ENCODE assay signal across 8 mouse cellular contexts in genomic region chr11:45881683-45882068, GRCm38 (mm10). TPM values are rescaled to one million over a fixed set of nuclear protein-coding genes. Genes with fewer than 3 reads are reported as not detected.
DNase-seq lines count a peak whose midpoint lies in the region; ATAC-seq lines count a peak whose summit lies in the region.

No protein-coding gene starts in this region.

- WGBS in midbrain, embryonic 11.5 days = 65% methylated on average over 5 of the region's 5 CpGs
- 81% methylated on average over 5 of the region's 5 CpGs for WGBS in midbrain, embryonic 10.5 days
- WGBS in limb, embryonic 11.5 days = 59% methylated on average over 5 of the region's 5 CpGs
- 35% methylated on average over 5 of the region's 5 CpGs for WGBS in stomach, embryonic 15.5 days

- H3K9ac ChIP-seq in midbrain, embryonic 11.5 days (ENCODE audit: low read length) = no peak overlapping the region
- H3K9ac ChIP-seq in limb, embryonic 11.5 days (ENCODE audit: low read length) = no peak overlapping the region
- H3K9ac ChIP-seq in stomach, embryonic 15.5 days = no peak overlapping the region

- peak; percentile 40 for DNase-seq in heart, adult 11 months
- DNase-seq in heart, postnatal 14 days = no peak
- no peak for DNase-seq in midbrain, embryonic 11.5 days (ENCODE audit: low spot score, missing footprints)
- DNase-seq in midbrain, embryonic 10.5 days (ENCODE audit: low spot score) = no peak
- DNase-seq in limb, embryonic 11.5 days (ENCODE audit: low spot score) = peak; percentile 43
- DNase-seq in left cerebral cortex, postnatal 14 days (ENCODE audit: low spot score in 2 of 2) = no peak
- no peak for DNase-seq in layer of hippocampus, adult 11-12 months (ENCODE audit: low spot score)

- no peaks in the 10 kb centered on the region for H3K9me3 ChIP-seq in midbrain, embryonic 11.5 days (ENCODE audit: control insufficient read depth, low read length)
- H3K9me3 ChIP-seq in midbrain, embryonic 10.5 days (replicated peaks) = no peaks in the 10 kb centered on the region
- no peaks in the 10 kb centered on the region for H3K9me3 ChIP-seq in limb, embryonic 11.5 days (ENCODE audit: control insufficient read depth, low read length)
- no peaks in the 10 kb centered on the region for H3K9me3 ChIP-seq in stomach, embryonic 15.5 days

- intact Hi-C loops in heart, postnatal 14 days (cut with DNase I) = loop anchor here (1.0 to 10.0 kb wide), 6 partner anchors 86 to 1294 kb away; partner anchors contain the start of gene Ebf1
- intact Hi-C loops in left cerebral cortex, postnatal 14 days (cut with DNase I) = loop anchor here (10.0 kb wide), 2 partner anchors 87 to 127 kb away; no protein-coding TSS in a partner anchor

- no peaks in the 10 kb centered on the region for H3K27me3 ChIP-seq in midbrain, embryonic 11.5 days (ENCODE audit: control insufficient read depth, insufficient read depth, low read length)
- H3K27me3 ChIP-seq in midbrain, embryonic 10.5 days (ENCODE audit: low read depth, poor library complexity, severe bottlenecking) = no peaks in the 10 kb centered on the region
- no peaks in the 10 kb centered on the region for H3K27me3 ChIP-seq in limb, embryonic 11.5 days (ENCODE audit: control insufficient read depth, insufficient read depth, low read length)
- no peaks in the 10 kb centered on the region for H3K27me3 ChIP-seq in stomach, embryonic 15.5 days (replicated peaks)

- H3K4me2 ChIP-seq in midbrain, embryonic 11.5 days = no peak overlapping the region
- H3K4me2 ChIP-seq in limb, embryonic 11.5 days (ENCODE audit: low read depth, severe bottlenecking) = no peak overlapping the region
- H3K4me2 ChIP-seq in stomach, embryonic 15.5 days = no peak overlapping the region

- no peak overlapping the region for H3K27ac ChIP-seq in midbrain, embryonic 11.5 days (ENCODE audit: low read depth, low read length)
- no peak overlapping the region for H3K27ac ChIP-seq in midbrain, embryonic 10.5 days (replicated peaks)
- H3K27ac ChIP-seq in limb, embryonic 11.5 days (replicated peaks; ENCODE audit: low read depth, low read length) = no peak overlapping the region; the same call in 1 of the 2 replicates
- peak overlapping the region; percentile 40; the same call in 1 of the 2 replicates for H3K27ac ChIP-seq in stomach, embryonic 15.5 days

- H3K4me1 ChIP-seq in midbrain, embryonic 11.5 days (ENCODE audit: control insufficient read depth, insufficient read depth, low read length) = peaks cover 5% of the 10 kb centered on the region
- H3K4me1 ChIP-seq in midbrain, embryonic 10.5 days = peaks cover 14% of the 10 kb centered on the region
- H3K4me1 ChIP-seq in limb, embryonic 11.5 days (ENCODE audit: control insufficient read depth, insufficient read depth, low read length) = no peaks in the 10 kb centered on the region; the same call in 1 of the 2 replicates
- H3K4me1 ChIP-seq in stomach, embryonic 15.5 days = peaks cover 14% of the 10 kb centered on the region; the same call in 1 of the 2 replicates

- H3K36me3 ChIP-seq in midbrain, embryonic 11.5 days (ENCODE audit: control insufficient read depth, insufficient read depth, low read length) = no peaks in the 10 kb centered on the region
- H3K36me3 ChIP-seq in midbrain, embryonic 10.5 days = peaks cover 22% of the 10 kb centered on the region
- no peaks in the 10 kb centered on the region; the same call in 1 of the 2 replicates for H3K36me3 ChIP-seq in limb, embryonic 11.5 days (ENCODE audit: control insufficient read depth, insufficient read depth, low read length)
- H3K36me3 ChIP-seq in stomach, embryonic 15.5 days = no peaks in the 10 kb centered on the region; the same call in 1 of the 2 replicates

- peak; percentile 62; the same call in 1 of the 2 replicates for ATAC-seq in midbrain, embryonic 11.5 days (ENCODE audit: low FRiP score)
- ATAC-seq in limb, embryonic 11.5 days (ENCODE audit: insufficient number of reproducible peaks, low FRiP score, low TSS enrichment, low read depth) = no peak
- ATAC-seq in stomach, embryonic 15.5 days (ENCODE audit: insufficient read depth, low FRiP score, low read depth) = no peak

- no peak overlapping the region for H3K4me3 ChIP-seq in midbrain, embryonic 11.5 days (ENCODE audit: low read depth, low read length)
- no peak overlapping the region for H3K4me3 ChIP-seq in midbrain, embryonic 10.5 days
- no peak overlapping the region for H3K4me3 ChIP-seq in limb, embryonic 11.5 days (ENCODE audit: low read depth, low read length)
- no peak overlapping the region for H3K4me3 ChIP-seq in stomach, embryonic 15.5 days (replicated peaks)

RNA-seq across cellular contexts. Expression of gene Clint1, which starts 29.8 kb away (rescaled TPM):
- total RNA-seq in heart, postnatal 14 days (2021) = 10 to 100 TPM; 37.4 to 38.2 TPM
- polyA plus RNA-seq in midbrain, embryonic 11.5 days (2014; fragmentation: Nextera tagmentation; extraction: Ambion mirVana) = 60.9 and 63.5 TPM in 2 replicates
- polyA plus RNA-seq in midbrain, embryonic 10.5 days (2016; fragmentation: Nextera tagmentation; extraction: Ambion mirVana) = 57.8 and 60.3 TPM in 2 replicates
- 77.6 and 81.0 TPM in 2 replicates for polyA plus RNA-seq in limb, embryonic 11.5 days (2014; fragmentation: Nextera tagmentation; extraction: Ambion mirVana)
- 82.8 and 86.4 TPM in 2 replicates for polyA plus RNA-seq in stomach, embryonic 15.5 days (2015; fragmentation: Nextera tagmentation; extraction: Ambion mirVana)
- 10 to 100 TPM; 46.1 to 49.2 TPM for total RNA-seq in left cerebral cortex, postnatal 14 days (2021)

Comparison
In these comparisons a context has a peak if more than half of its experiments do, and no peak if none do; other contexts are left out.
1. DNase-seq: peak in heart, adult 11 months (single experiment) and limb, embryonic 11.5 days (single experiment); none in heart, postnatal 14 days (0 of 2), midbrain, embryonic 11.5 days (single experiment), midbrain, embryonic 10.5 days (single experiment), left cerebral cortex, postnatal 14 days (0 of 2) and layer of hippocampus, adult 11-12 months (single experiment).